Mouse (Mus musculus): Measurements from ENCODE around the gene Panx2. TPM values are rescaled to one million over a fixed set of nuclear protein-coding genes. Genes with fewer than 3 reads are reported as not detected.

Panx2 gene
- total RNA-seq, 2 experiments from 2014 or later, result 2.1 to 2.3 TPM

Other genes starting within 250 kb of the Panx2 start
- 1 to 10 TPM; 6.6 to 9.0 TPM for gene Alg12, start 240.4 kb upstream of the Panx2 start, total RNA-seq (2021)
- 10 to 100 TPM; 20.2 to 25.7 TPM for gene Creld2, start 240.1 kb upstream of the Panx2 start, total RNA-seq (2021)
- 10 to 100 TPM; 36.8 to 40.2 TPM for gene Pim3, start 197.5 kb upstream of the Panx2 start, total RNA-seq (2021)
- not detected for gene Ttll8, start 105.3 kb upstream of the Panx2 start, total RNA-seq (2021)
- gene Mlc1, start 80.7 kb upstream of the Panx2 start, total RNA-seq (2021), result not detected
- 100 to 1,000 TPM; 109 to 121 TPM for gene Mov10l1, start 76.8 kb upstream of the Panx2 start, total RNA-seq (2021)
- gene Trabd, start 15.4 kb downstream of the Panx2 start, total RNA-seq (2021), result 10 to 100 TPM; 45.1 to 47.6 TPM
- gene Selenoo, start 29.4 kb downstream of the Panx2 start, total RNA-seq (2021), result 10 to 100 TPM; 10.0 to 10.2 TPM
- gene Tubgcp6, start 63.4 kb downstream of the Panx2 start, total RNA-seq (2021), result 10 to 100 TPM; 15.9 to 16.1 TPM
- gene Hdac10, start 69.0 kb downstream of the Panx2 start, total RNA-seq (2021), result 1 to 10 TPM; 9.0 to 9.5 TPM
- gene Mapk12, start 81.0 kb downstream of the Panx2 start, total RNA-seq (2021), result 10 to 100 TPM; 28.8 to 28.9 TPM
- gene Mapk11, start 89.9 kb downstream of the Panx2 start, total RNA-seq (2021), result 1 to 10 TPM; 4.1 to 5.4 TPM
- gene Plxnb2, start 121.1 kb downstream of the Panx2 start, total RNA-seq (2021), result 100 to 1,000 TPM; 132 to 137 TPM
- gene Dennd6b, start 136.8 kb downstream of the Panx2 start, total RNA-seq (2021), result 10 to 100 TPM in 1 of 2 experiments, 1 to 10 TPM in 1; 8.7 to 10.3 TPM
- gene Ppp6r2, start 151.8 kb downstream of the Panx2 start, total RNA-seq (2021), result 10 to 100 TPM; 51.4 to 54.7 TPM